Mouse (Mus musculus): ENCODE results near the gene Baiap2l1. TPM values are rescaled to one million over a fixed set of nuclear protein-coding genes. Genes with fewer than 3 reads are reported as not detected.

The Baiap2l1 gene
- polyA plus RNA-seq, 1 experiment from 2014 or later = 5.6 TPM

GRCm38 (mm10) chr5:144251876-144252577, 105.9 kb downstream of the Baiap2l1 start:
- H3K9me3 ChIP-seq (replicated peaks) = 0 out of 2 replicates have a peak, but pooled peaks cover 8% of the 10 kb centered on the region
- 92% methylated on average over 13 of the region's 13 CpGs for WGBS

DNA sequence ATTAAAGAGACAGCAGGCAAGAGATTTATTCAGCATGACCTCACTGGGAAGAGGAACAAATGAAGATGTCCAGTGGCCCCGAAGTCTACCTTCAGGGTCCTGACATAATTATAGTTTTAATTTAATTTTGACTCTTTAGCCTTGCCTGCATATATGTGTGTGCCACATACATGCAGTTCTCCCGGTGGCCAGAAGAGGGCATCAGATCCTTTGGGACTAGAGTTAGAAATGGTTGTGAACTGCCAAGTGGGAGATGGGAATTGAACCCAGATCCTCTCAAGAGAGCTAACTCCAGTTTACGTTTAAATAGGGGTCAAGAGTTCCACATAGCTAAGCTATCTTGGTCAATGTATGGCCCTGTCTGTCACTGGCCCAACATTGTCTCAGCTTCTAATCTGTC, 108.0 kb downstream of the Baiap2l1 start:
- H3K4me1 ChIP-seq = peaks cover 6% of the 10 kb centered on the region
- H3K27ac ChIP-seq = no peak overlapping the region
- H3K4me2 ChIP-seq (replicated peaks) = no peak overlapping the region
- H3K27me3 ChIP-seq = no peaks in the 10 kb centered on the region
- no peak for ATAC-seq (ENCODE audit: low FRiP score)
- 0 out of 2 replicates have a peak, but pooled peaks cover 8% of the 10 kb centered on the region for H3K9me3 ChIP-seq (replicated peaks)
- H3K36me3 ChIP-seq = no peaks in the 10 kb centered on the region
- H3K4me3 ChIP-seq = no peak overlapping the region
- no peak overlapping the region for H3K9ac ChIP-seq
- WGBS = 78% methylated on average over 3 of the region's 3 CpGs

More at GRCm38 (mm10) chr5:144251876-144252577, 105.9 kb downstream of the Baiap2l1 start:
- no peak for ATAC-seq (ENCODE audit: low FRiP score)
- Histone ChIP-seq H3K4me3 (no peak overlapping the region), H3K4me2 (replicated peaks) (no peak overlapping the region), H3K27ac (no peak overlapping the region), H3K36me3 (no peaks in the 10 kb centered on the region), H3K27me3 (no peaks in the 10 kb centered on the region), H3K9ac (no peak overlapping the region), H3K4me1 (peaks cover 11% of the 10 kb centered on the region)

DNA sequence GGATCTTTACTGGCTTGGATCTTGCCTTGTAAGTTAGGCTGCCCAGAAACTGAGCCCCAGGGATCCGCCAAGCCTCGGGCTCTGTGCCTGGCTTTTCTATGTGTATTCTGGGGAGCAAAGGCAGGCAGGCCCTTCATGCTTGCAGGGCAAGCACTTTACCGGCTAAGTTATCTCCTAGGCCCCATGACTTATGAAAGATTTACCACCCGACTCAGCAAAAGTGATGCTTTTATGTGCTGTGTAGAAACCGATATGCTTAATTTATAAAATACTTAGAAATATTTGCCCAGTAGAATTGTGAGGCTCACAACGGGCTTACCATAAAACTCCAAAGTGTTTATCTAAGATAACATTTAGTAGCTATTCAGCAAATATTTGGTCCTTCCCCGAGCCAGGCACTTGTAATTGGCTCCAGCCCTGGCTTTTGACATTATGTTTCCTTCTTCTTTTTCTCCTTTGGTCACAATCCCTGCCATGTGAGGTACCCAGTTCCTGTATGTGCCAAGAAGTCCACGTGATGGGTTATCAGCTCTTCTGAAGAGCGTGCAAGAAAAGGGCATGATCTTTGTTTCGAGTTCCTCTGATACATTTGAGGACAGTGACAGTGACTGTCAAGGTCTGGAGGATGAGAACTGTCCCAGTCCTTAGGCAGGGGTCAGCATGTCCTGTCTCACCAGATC, 109.9 kb downstream of the Baiap2l1 start:
- no peaks in the 10 kb centered on the region for H3K27me3 ChIP-seq
- WGBS = 79% methylated on average over 10 of the region's 10 CpGs

DNA sequence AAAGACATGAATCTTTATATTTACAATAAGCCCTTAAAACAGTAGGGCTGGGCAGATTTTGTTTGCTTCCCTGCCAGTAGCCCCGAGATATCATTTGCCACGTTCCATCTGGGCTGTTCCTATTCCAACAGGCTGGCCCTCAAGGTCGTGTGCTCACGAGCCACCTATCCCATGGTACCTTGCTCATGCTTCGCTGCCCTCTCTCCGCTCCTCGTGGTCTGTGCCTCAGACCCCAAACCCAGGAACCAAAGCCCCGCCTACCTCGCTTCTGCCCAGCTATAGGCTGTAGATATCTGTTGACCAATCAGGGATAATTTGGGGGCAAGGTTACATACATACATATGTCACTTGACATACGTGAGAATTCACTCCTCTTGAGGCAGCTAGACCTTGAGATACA, 110.6 kb downstream of the Baiap2l1 start:
- no peak overlapping the region for H3K9ac ChIP-seq
- 79% methylated on average over 10 of the region's 10 CpGs for WGBS
- H3K4me3 ChIP-seq = no peak overlapping the region

More for the DNA sequence above, 109.9 kb downstream of the Baiap2l1 start:
- Histone ChIP-seq H3K9ac (no peak overlapping the region), H3K4me2 (replicated peaks) (no peak overlapping the region), H3K4me1 (0 out of 2 replicates have a peak, but pooled peaks cover 2% of the 10 kb centered on the region), H3K4me3 (no peak overlapping the region), H3K9me3 (replicated peaks) (0 out of 2 replicates have a peak, but pooled peaks cover 8% of the 10 kb centered on the region), H3K36me3 (no peaks in the 10 kb centered on the region), H3K27ac (no peak overlapping the region)
- no peak for ATAC-seq (ENCODE audit: low FRiP score)

DNA sequence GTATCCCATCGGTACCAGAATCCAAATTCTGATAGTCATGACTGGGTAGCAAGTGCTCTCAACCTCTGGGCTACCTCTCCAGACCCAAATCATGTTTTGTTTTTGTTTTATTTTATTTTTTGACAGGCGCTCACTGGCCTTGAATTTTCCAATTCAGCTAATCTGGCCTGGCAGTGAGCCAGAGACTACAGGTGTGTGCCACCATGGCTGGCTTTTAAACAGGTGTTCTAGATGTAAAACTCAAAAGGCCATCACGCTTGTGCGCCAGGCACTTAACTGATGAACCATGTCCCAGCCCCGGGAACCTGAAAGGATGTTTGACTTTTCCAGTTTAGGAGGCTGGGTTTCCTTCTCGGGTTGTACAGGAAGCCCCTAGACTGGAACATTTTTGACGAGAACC, 111.2 kb downstream of the Baiap2l1 start:
- H3K9me3 ChIP-seq (replicated peaks) = 0 out of 2 replicates have a peak, but pooled peaks cover 8% of the 10 kb centered on the region
- H3K27me3 ChIP-seq = no peaks in the 10 kb centered on the region
- ATAC-seq (ENCODE audit: low FRiP score) = no peak
- no peak overlapping the region for H3K27ac ChIP-seq
- no peak overlapping the region for H3K9ac ChIP-seq
- 87% methylated on average over 7 of the region's 7 CpGs for WGBS
- H3K4me3 ChIP-seq = no peak overlapping the region
- no peak overlapping the region for H3K4me2 ChIP-seq (replicated peaks)
- no peaks in the 10 kb centered on the region for H3K36me3 ChIP-seq
- 0 out of 2 replicates have a peak, but pooled peaks cover 2% of the 10 kb centered on the region for H3K4me1 ChIP-seq

More for the DNA sequence above, 110.6 kb downstream of the Baiap2l1 start:
- H3K4me1 ChIP-seq = 0 out of 2 replicates have a peak, but pooled peaks cover 2% of the 10 kb centered on the region
- H3K27ac ChIP-seq = no peak overlapping the region
- no peak for ATAC-seq (ENCODE audit: low FRiP score)
- H3K36me3 ChIP-seq = no peaks in the 10 kb centered on the region
- H3K9me3 ChIP-seq (replicated peaks) = 0 out of 2 replicates have a peak, but pooled peaks cover 8% of the 10 kb centered on the region
- no peak overlapping the region for H3K4me2 ChIP-seq (replicated peaks)
- no peaks in the 10 kb centered on the region for H3K27me3 ChIP-seq

GRCm38 (mm10) chr5:144245592-144245991, 112.3 kb downstream of the Baiap2l1 start:
- Histone ChIP-seq H3K4me2 (replicated peaks) (no peak overlapping the region), H3K4me3 (no peak overlapping the region), H3K4me1 (0 out of 2 replicates have a peak, but pooled peaks cover 2% of the 10 kb centered on the region), H3K27ac (no peak overlapping the region), H3K27me3 (no peaks in the 10 kb centered on the region), H3K36me3 (no peaks in the 10 kb centered on the region), H3K9me3 (replicated peaks) (0 out of 2 replicates have a peak, but pooled peaks cover 7% of the 10 kb centered on the region), H3K9ac (no peak overlapping the region)
- no peak for ATAC-seq (ENCODE audit: low FRiP score)
- WGBS = 74% methylated on average over 2 of the region's 2 CpGs

GRCm38 (mm10) chr5:144243901-144244487, 113.9 kb downstream of the Baiap2l1 start, which contains the start of gene Bri3:
Bri3 (plus strand) TSS chr5:144244437.
- 0 out of 2 replicates have a peak, but pooled peaks cover 2% of the 10 kb centered on the region for H3K4me1 ChIP-seq
- no peak within 1 kb of the TSS for H3K4me3 ChIP-seq
- no peak for ATAC-seq (ENCODE audit: low FRiP score)
- H3K36me3 ChIP-seq = no peaks in the 10 kb centered on the region
- H3K4me2 ChIP-seq (replicated peaks) = no peak within 1 kb of the TSS
- 87% methylated on average over 7 of the region's 7 CpGs for WGBS
- H3K27me3 ChIP-seq = no peaks in the 10 kb centered on the region
- H3K9ac ChIP-seq = no peak within 1 kb of the TSS
- no peak within 1 kb of the TSS for H3K27ac ChIP-seq
- no peaks in the 10 kb centered on the region for H3K9me3 ChIP-seq (replicated peaks)

- Histone ChIP-seq H3K9ac (no peak overlapping the region), H3K4me3 (no peak overlapping the region), H3K9me3 (replicated peaks) (no peaks in the 10 kb centered on the region), H3K4me2 (replicated peaks) (no peak overlapping the region), H3K27ac (no peak overlapping the region), H3K4me1 (no peaks in the 10 kb centered on the region), H3K27me3 (no peaks in the 10 kb centered on the region), H3K36me3 (no peaks in the 10 kb centered on the region)
- ATAC-seq (ENCODE audit: low FRiP score) = no peak
- WGBS = 80% methylated on average over 1 of the region's 1 CpGs
These were observed 118.9 kb downstream of the Baiap2l1 start for GRCm38 (mm10) chr5:144238969-144239368.

GRCm38 (mm10) chr5:144234714-144235113, 123.2 kb downstream of the Baiap2l1 start:
- Histone ChIP-seq H3K36me3 (no peaks in the 10 kb centered on the region), H3K4me2 (replicated peaks) (no peak overlapping the region), H3K4me3 (no peak overlapping the region), H3K9ac (no peak overlapping the region), H3K27me3 (no peaks in the 10 kb centered on the region), H3K4me1 (no peaks in the 10 kb centered on the region), H3K27ac (no peak overlapping the region), H3K9me3 (replicated peaks) (no peaks in the 10 kb centered on the region)
- no peak for ATAC-seq (ENCODE audit: low FRiP score)
- WGBS = 89% methylated on average over 7 of the region's 7 CpGs

- H3K27ac ChIP-seq = no peak overlapping the region
- 70% methylated on average over 6 of the region's 6 CpGs for WGBS
- no peaks in the 10 kb centered on the region for H3K27me3 ChIP-seq
- H3K4me2 ChIP-seq (replicated peaks) = no peak overlapping the region
- no peaks in the 10 kb centered on the region for H3K9me3 ChIP-seq (replicated peaks)
- H3K4me1 ChIP-seq = no peaks in the 10 kb centered on the region
- no peaks in the 10 kb centered on the region for H3K36me3 ChIP-seq
- no peak overlapping the region for H3K4me3 ChIP-seq
- no peak for ATAC-seq (ENCODE audit: low FRiP score)
- H3K9ac ChIP-seq = no peak overlapping the region
These were observed 123.7 kb downstream of the Baiap2l1 start for GRCm38 (mm10) chr5:144234222-144234621.

DNA sequence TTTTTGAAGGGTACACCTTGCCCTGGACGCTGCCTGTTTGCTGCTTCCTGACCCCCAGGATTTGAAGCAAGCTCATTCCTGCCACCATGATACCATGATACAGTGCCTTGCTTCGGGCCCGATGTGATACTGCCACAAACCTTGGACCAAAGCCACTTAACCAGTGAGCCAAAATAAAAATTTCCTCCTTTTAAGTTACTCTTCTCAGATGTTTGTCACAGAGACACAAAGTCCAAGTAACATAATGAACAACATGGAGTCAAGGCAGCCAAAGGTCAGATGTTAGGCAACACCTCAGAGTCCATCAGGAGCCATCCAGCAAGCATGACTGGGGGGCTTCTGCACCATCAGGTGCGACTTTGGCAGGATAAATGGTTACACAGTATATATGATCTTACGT, 125.4 kb downstream of the Baiap2l1 start:
- Histone ChIP-seq H3K4me3 (no peak overlapping the region), H3K27ac (no peak overlapping the region), H3K4me1 (no peaks in the 10 kb centered on the region), H3K9me3 (replicated peaks) (no peaks in the 10 kb centered on the region), H3K27me3 (no peaks in the 10 kb centered on the region), H3K4me2 (replicated peaks) (no peak overlapping the region), H3K9ac (no peak overlapping the region), H3K36me3 (no peaks in the 10 kb centered on the region)
- ATAC-seq (ENCODE audit: low FRiP score) = no peak
- WGBS = 83% methylated on average over 5 of the region's 5 CpGs

GRCm38 (mm10) chr5:144231410-144231809, 126.5 kb downstream of the Baiap2l1 start:
- no peak for ATAC-seq (ENCODE audit: low FRiP score)
- 80% methylated on average over 1 of the region's 1 CpGs for WGBS
- H3K4me3 ChIP-seq = no peak overlapping the region
- H3K27me3 ChIP-seq = no peaks in the 10 kb centered on the region
- no peaks in the 10 kb centered on the region for H3K9me3 ChIP-seq (replicated peaks)
- H3K9ac ChIP-seq = no peak overlapping the region
- no peak overlapping the region for H3K4me2 ChIP-seq (replicated peaks)
- no peak overlapping the region for H3K27ac ChIP-seq
- no peaks in the 10 kb centered on the region for H3K4me1 ChIP-seq
- H3K36me3 ChIP-seq = no peaks in the 10 kb centered on the region
